Mouse (Mus musculus) heart, postnatal 0 days (tissue): ENCODE data around the gene Pkp4.

Experiments
- CTCF ChIP-seq: IDR thresholded peaks from 2 replicates; pipeline ENCODE4 v1.5.1; 2016; ENCODE audit warnings: antibody characterized with exemption, control low read depth, low read depth
- EP300 ChIP-seq: IDR thresholded peaks from 2 replicates; pipeline ENCODE4 v1.6.1; 2016; ENCODE audit warnings: antibody characterized with exemption, low read depth

- TF ChIP-seq CTCF, result no peak
- no peak for TF ChIP-seq EP300
Measured at GRCm38 (mm10) chr2:59159961-59160604, 567 bp upstream of the Pkp4 start.
